Mouse (Mus musculus) spleen, adult 2 months (tissue): ENCODE measurements around the gene 1700020N01Rik. TPM values are rescaled to one million over a fixed set of nuclear protein-coding genes. Genes with fewer than 3 reads are reported as not detected.

ENCODE experiments used
- DNase-seq, 2 experiments: peaks; one replicate each; pipeline versions ENCODE4 v3.0.0 to v3.0.0-alpha.2; 2012 to 2021; ENCODE audit warnings: low spot score in 2 of 2, low read depth in 1 of 2
- H3K27ac ChIP-seq: fragments of 200-500 bp; 2 replicates; pipeline ENCODE4 v1.5.1; 2012; ENCODE audit warnings: low read length, inconsistent platforms; ENCODE audit not compliant: insufficient read depth
- H3K27me3 ChIP-seq: fragments of 200-500 bp; 2 replicates; pipeline ENCODE4 v1.6.1; 2012; ENCODE audit warnings: mild to moderate bottlenecking, moderate library complexity, low read length, inconsistent platforms; ENCODE audit not compliant: control insufficient read depth, insufficient read depth
- H3K36me3 ChIP-seq: fragments of 200-500 bp; 2 replicates; pipeline ENCODE4 v1.6.1; 2012; ENCODE audit warnings: mild to moderate bottlenecking, low read length, inconsistent platforms; ENCODE audit not compliant: control insufficient read depth, insufficient read depth
- H3K4me1 ChIP-seq: fragments of 200-500 bp; 2 replicates; pipeline ENCODE4 v1.6.1; 2011; ENCODE audit warnings: inconsistent platforms; ENCODE audit not compliant: control insufficient read depth, insufficient read depth, insufficient read length
- H3K4me3 ChIP-seq: fragments of 200-500 bp; 2 replicates; pipeline ENCODE4 v1.5.1; 2011; ENCODE audit warnings: mild to moderate bottlenecking, inconsistent platforms; ENCODE audit not compliant: insufficient read depth, insufficient read length; ENCODE audit errors: extremely low read depth
- CTCF ChIP-seq: fragments of 200-500 bp; IDR thresholded peaks from 2 replicates; pipeline ENCODE4 v1.5.1; 2011; ENCODE audit warnings: mild to moderate bottlenecking, inconsistent platforms; ENCODE audit not compliant: insufficient read depth, insufficient read length, insufficient replicate concordance; ENCODE audit errors: extremely low read depth
- POLR2A ChIP-seq: fragments of 200-500 bp; IDR thresholded peaks from 2 replicates; pipeline ENCODE4 v1.6.1; 2011; ENCODE audit warnings: low read depth, low read length, inconsistent platforms
- WGBS: fragments of 180-500 bp; shearing (Covaris S2); methylation state at CpG from one replicate; pipeline ENCODE4 v1.1.7; 2018; 5-methylcytosine and 5-hydroxymethylcytosine counted together
- polyA plus RNA-seq: library from polyadenylated mRNA; depleted of rRNA; stranded (reverse); fragments of >200 nt; gene quantifications from 2 replicates; pipeline ENCODE4 v1.2.3, GENCODE M21; 2012

The 1700020N01Rik gene
- polyA plus RNA-seq, 1 experiment, result not detected

DNA sequence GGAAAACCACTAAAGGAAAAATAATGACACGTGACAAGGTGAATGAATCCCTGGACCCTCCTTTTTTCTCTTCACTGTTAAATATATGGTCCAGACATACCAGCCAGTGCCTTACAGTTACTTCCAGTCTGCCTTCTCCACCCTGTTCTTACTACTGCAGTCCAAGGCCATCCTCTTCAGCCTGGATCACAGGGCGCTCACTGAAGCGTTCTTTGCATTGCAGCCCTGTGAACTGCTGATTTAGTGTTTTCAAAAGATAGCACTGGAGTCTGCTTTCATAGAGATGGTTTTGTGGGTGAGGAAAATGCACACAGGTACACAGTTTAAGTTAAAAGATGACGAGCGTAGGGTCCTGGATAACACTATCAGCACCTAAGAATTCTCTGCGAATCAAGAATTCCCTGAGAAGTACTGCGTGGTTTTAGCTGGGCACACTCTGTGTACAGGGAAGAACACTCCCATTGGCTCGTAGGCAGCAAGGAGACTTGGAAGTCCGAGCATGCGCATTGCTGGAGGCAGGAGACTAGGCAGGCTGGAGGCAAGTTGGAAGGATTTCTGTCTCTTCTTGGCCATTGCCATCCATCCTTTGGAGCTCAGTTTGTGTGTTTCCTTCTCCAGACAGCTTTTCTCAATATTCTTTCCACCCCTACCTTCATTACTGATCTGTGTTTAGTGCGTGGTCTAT is 37.9 kb upstream of the 1700020N01Rik start:
- no peaks in the 10 kb centered on the region for H3K27me3 ChIP-seq
- no peak overlapping the region for H3K27ac ChIP-seq
- WGBS, result 85% methylated on average over 11 of the region's 11 CpGs
- TF ChIP-seq POLR2A (no peak), CTCF (no peak)
- peaks cover 1% of the 10 kb centered on the region; the same call in 1 of the 2 replicates for H3K4me1 ChIP-seq
- H3K36me3 ChIP-seq, result no peaks in the 10 kb centered on the region
- DNase-seq, result no peak
- H3K4me3 ChIP-seq, result no peak overlapping the region

DNA sequence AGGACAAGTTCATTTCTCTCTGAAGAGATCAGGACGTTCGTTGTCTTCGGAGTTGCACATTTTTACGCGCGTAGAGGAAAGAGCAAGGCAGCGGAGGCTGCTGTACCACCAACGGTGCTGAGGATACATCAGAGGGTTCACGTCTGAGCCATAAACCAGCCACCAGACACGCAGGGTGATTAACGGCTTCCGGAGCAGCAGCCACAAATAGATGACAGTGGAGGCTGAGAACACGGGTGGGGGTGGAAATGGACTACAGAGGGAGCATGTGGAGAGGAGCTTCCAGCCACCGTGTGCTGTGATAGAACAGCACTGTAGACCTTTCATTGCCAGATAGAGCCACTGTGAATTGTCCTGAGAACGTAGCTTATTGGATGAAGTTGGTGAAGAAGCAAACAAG is 33.2 kb upstream of the 1700020N01Rik start:
- Histone ChIP-seq H3K36me3 (no peaks in the 10 kb centered on the region), H3K4me1 (peaks cover 1% of the 10 kb centered on the region; the same call in 1 of the 2 replicates), H3K4me3 (peak overlapping the region; percentile 5; the same call in 1 of the 2 replicates), H3K27ac (no peak overlapping the region), H3K27me3 (no peaks in the 10 kb centered on the region)
- WGBS, result 41% methylated on average over 15 of the region's 15 CpGs
- DNase-seq, result peak in 1 of 2 experiments; percentile 9
- TF ChIP-seq POLR2A, result no peak
- no peak for TF ChIP-seq CTCF

DNA sequence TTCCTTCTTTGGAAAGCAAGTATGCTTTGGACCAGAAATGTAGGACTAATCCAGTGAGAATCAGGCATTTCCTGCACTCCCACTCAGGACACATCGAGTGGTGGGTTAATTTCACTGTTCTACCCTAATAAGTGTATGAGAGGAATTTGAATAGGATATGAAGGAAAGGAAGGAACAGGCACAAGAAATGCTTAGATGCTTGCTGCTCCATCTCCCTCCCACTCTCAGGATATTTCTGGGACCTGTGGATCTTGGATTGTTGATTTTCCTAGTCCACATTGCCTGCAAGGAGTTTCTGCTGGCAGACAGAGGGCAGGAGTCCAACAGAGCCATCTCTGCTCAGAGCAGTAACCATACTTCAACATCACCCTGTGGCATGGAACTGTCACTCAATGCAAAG is 31.8 kb upstream of the 1700020N01Rik start:
- Histone ChIP-seq H3K4me1 (peaks cover 3% of the 10 kb centered on the region), H3K36me3 (no peaks in the 10 kb centered on the region), H3K4me3 (no peak overlapping the region), H3K27me3 (no peaks in the 10 kb centered on the region), H3K27ac (no peak overlapping the region)
- WGBS, result 74% methylated on average over 1 of the region's 1 CpGs
- TF ChIP-seq CTCF (no peak), POLR2A (no peak)
- DNase-seq, result no peak

DNA sequence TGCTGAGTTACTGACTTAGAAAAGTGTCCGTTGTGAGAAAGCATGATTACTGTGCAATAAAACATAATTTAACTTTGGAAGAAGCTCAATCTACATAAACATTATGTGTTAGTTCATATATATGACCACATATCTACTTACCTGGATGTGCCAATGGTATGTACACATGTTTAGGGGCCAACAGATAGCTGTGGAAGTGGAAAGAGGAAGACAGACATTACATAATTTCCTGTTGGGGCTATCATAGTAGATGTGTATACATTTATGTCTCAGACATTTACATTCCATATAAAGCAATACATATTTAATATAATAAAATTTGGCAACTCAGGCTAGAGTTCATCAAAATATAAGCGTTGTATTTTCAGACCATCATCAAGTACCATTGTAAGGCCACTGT is 29.5 kb upstream of the 1700020N01Rik start:
- Histone ChIP-seq H3K36me3 (no peaks in the 10 kb centered on the region), H3K4me1 (peaks cover 3% of the 10 kb centered on the region), H3K4me3 (no peak overlapping the region), H3K27ac (no peak overlapping the region), H3K27me3 (no peaks in the 10 kb centered on the region)
- WGBS, result 91% methylated on average over 2 of the region's 2 CpGs
- DNase-seq, result no peak
- no peak for TF ChIP-seq CTCF
- TF ChIP-seq POLR2A, result no peak

GRCm38 (mm10) chr10:21564189-21564588 is 28.8 kb upstream of the 1700020N01Rik start:
- Histone ChIP-seq H3K27me3 (no peaks in the 10 kb centered on the region), H3K4me1 (peaks cover 3% of the 10 kb centered on the region), H3K36me3 (no peaks in the 10 kb centered on the region), H3K4me3 (no peak overlapping the region), H3K27ac (no peak overlapping the region)
- TF ChIP-seq POLR2A, result no peak
- no peak for TF ChIP-seq CTCF
- 89% methylated on average over 5 of the region's 5 CpGs for WGBS
- DNase-seq, result no peak

GRCm38 (mm10) chr10:21566074-21566473 is 26.9 kb upstream of the 1700020N01Rik start:
- H3K27me3 ChIP-seq, result no peaks in the 10 kb centered on the region
- WGBS, result 67% methylated on average over 1 of the region's 1 CpGs
- H3K4me1 ChIP-seq, result peaks cover 2% of the 10 kb centered on the region; the same call in 1 of the 2 replicates
- no peak overlapping the region for H3K27ac ChIP-seq
- no peak overlapping the region for H3K4me3 ChIP-seq
- TF ChIP-seq POLR2A (no peak), CTCF (no peak)
- DNase-seq, result no peak
- H3K36me3 ChIP-seq, result no peaks in the 10 kb centered on the region

DNA sequence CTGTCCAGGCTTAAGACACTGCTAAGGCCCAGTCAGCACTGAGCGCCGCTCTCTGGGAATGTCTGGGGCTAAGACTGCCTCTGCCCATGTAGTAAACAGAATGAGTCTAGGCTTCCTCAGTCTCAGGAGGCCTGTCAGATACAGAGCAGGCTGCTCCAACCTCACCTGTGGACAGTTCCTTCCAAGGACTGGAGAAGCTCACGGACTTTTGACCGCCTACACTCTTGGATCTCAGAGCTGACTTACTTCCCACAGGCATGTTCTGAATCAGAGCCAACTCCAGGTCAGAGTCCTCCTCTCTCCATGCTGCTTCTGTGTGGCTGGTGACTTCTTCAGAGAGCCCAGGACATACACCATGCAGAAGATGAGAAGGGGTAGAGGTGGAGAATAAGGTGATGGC is 21.3 kb upstream of the 1700020N01Rik start:
- H3K27ac ChIP-seq, result no peak overlapping the region
- no peaks in the 10 kb centered on the region for H3K36me3 ChIP-seq
- WGBS, result 90% methylated on average over 4 of the region's 4 CpGs
- H3K4me3 ChIP-seq, result no peak overlapping the region
- no peaks in the 10 kb centered on the region for H3K4me1 ChIP-seq
- no peaks in the 10 kb centered on the region for H3K27me3 ChIP-seq
- DNase-seq, result no peak
- TF ChIP-seq POLR2A (no peak), CTCF (no peak)
